Mouse (Mus musculus) brain, embryonic 14.5 days (tissue): ENCODE data around the gene Pgs1.

Experiments used
- CTCF ChIP-seq: fragments of 200-500 bp; IDR thresholded peaks from 2 replicates; pipeline ENCODE4 v1.5.1; 2012; ENCODE audit warnings: inconsistent platforms, mild to moderate bottlenecking, moderate library complexity, borderline replicate concordance; ENCODE audit not compliant: insufficient read depth, insufficient read length; ENCODE audit errors: extremely low read depth
- POLR2A ChIP-seq: fragments of 200-500 bp; IDR thresholded peaks from 2 replicates; pipeline ENCODE4 v1.6.1; 2012; ENCODE audit warnings: mild to moderate bottlenecking, inconsistent platforms, borderline replicate concordance; ENCODE audit not compliant: poor library complexity, insufficient read depth, insufficient read length, severe bottlenecking; ENCODE audit errors: extremely low read depth

GRCm38 (mm10) chr11:117963091-117963793 lies 22.9 kb upstream of the Pgs1 start:
- TF ChIP-seq POLR2A (no peak), CTCF (no peak)
